Mouse (Mus musculus) heart, postnatal 0 days (tissue): Measurements from ENCODE around the gene Fam76b. TPM values are rescaled to one million over a fixed set of nuclear protein-coding genes. Genes with fewer than 3 reads are reported as not detected.

Experiments used
- ATAC-seq: fragments of 200-750 bp; cut with Nextera tagmentation; 2 replicates; pipeline ENCODE4 v1.8.0; 2017; ENCODE audit warnings: low read depth, moderate number of reproducible peaks, moderate library complexity; ENCODE audit not compliant: insufficient read depth
- DNase-seq: peaks from one replicate; pipeline ENCODE4 v3.0.0-alpha.2; 2016; ENCODE audit warnings: low spot score
- H3K27ac ChIP-seq: fragments of 300-500 bp; sonication (generic); 2 replicates; pipeline ENCODE4 v1.5.1; 2014; ENCODE audit warnings: low read depth, mild to moderate bottlenecking
- H3K27me3 ChIP-seq: fragments of 300-500 bp; sonication (generic); 2 replicates; pipeline ENCODE4 v1.6.1; 2014; ENCODE audit warnings: low read length, mixed read lengths; ENCODE audit not compliant: control insufficient read depth, insufficient read depth
- H3K36me3 ChIP-seq: fragments of 300-500 bp; sonication (generic); replicated peaks from 2 replicates; pipeline ENCODE4 v1.6.1; 2014; ENCODE audit warnings: low read length, mixed read lengths; ENCODE audit not compliant: control insufficient read depth, insufficient read depth
- H3K4me1 ChIP-seq: fragments of 300-500 bp; sonication (generic); 2 replicates; pipeline ENCODE4 v1.6.1; 2014; ENCODE audit warnings: antibody characterized with exemption; ENCODE audit not compliant: control insufficient read depth, insufficient read depth
- H3K4me2 ChIP-seq: fragments of 300-500 bp; sonication (generic); 2 replicates; pipeline ENCODE4 v1.6.1; 2014; ENCODE audit warnings: low read depth, mild to moderate bottlenecking, low read length, moderate library complexity
- H3K4me3 ChIP-seq: fragments of 300-500 bp; sonication (generic); 2 replicates; pipeline ENCODE4 v1.5.1; 2014; ENCODE audit warnings: low read depth, low read length
- H3K9ac ChIP-seq: fragments of 300-500 bp; sonication (generic); replicated peaks from 2 replicates; pipeline ENCODE4 v1.6.1; 2014; ENCODE audit warnings: low read depth, low read length, mixed read lengths
- H3K9me3 ChIP-seq: fragments of 300-500 bp; sonication (generic); replicated peaks from 2 replicates; pipeline ENCODE4 v1.6.1; 2016; ENCODE audit warnings: low read length; ENCODE audit not compliant: control insufficient read depth
- CTCF ChIP-seq: IDR thresholded peaks from 2 replicates; pipeline ENCODE4 v1.5.1; 2016; ENCODE audit warnings: antibody characterized with exemption, control low read depth, low read depth
- EP300 ChIP-seq: IDR thresholded peaks from 2 replicates; pipeline ENCODE4 v1.6.1; 2016; ENCODE audit warnings: antibody characterized with exemption, low read depth
- WGBS: fragments of 180-500 bp; shearing (Covaris S2); extraction: QIAGEN DNeasy Blood & Tissue Kit; methylation state at CpG from one replicate; pipeline ENCODE4 v1.1.7; 2014; 5-methylcytosine and 5-hydroxymethylcytosine counted together
- polyA plus RNA-seq: library from polyadenylated mRNA; unstranded; fragments of >200 nt; fragmentation: Nextera tagmentation; extraction: Ambion mirVana; gene quantifications from 2 replicates; pipeline ENCODE4 v1.2.1, GENCODE M21; 2015
- total RNA-seq: library from RNA; depleted of rRNA; stranded (reverse); fragments of >200 nt; gene quantifications from 2 replicates; pipeline ENCODE4 v1.2.3, GENCODE M21; 2014; ENCODE audit warnings: low replicate concordance

Fam76b gene
- total and polyA plus RNA-seq, 2 experiments from 2014 or later, result 9.5 to 17.3 TPM

GRCm38 (mm10) chr9:13806854-13807253, 20.7 kb upstream of the Fam76b start:
- H3K36me3 ChIP-seq, result peaks cover 78% of the 10 kb centered on the region

GRCm38 (mm10) chr9:13807657-13808056, 19.9 kb upstream of the Fam76b start:
- H3K36me3 ChIP-seq, result peaks cover 78% of the 10 kb centered on the region
- ATAC-seq, result no peak
- no peak overlapping the region for H3K4me2 ChIP-seq
- no peak overlapping the region for H3K9ac ChIP-seq
- no peak overlapping the region for H3K4me3 ChIP-seq
- DNase-seq, result no peak
- no peak overlapping the region for H3K27ac ChIP-seq
- 86% methylated on average over 5 of the region's 5 CpGs for WGBS
- no peaks in the 10 kb centered on the region for H3K4me1 ChIP-seq
- H3K9me3 ChIP-seq, result no peaks in the 10 kb centered on the region
- TF ChIP-seq CTCF (no peak), EP300 (no peak)
- H3K27me3 ChIP-seq, result no peaks in the 10 kb centered on the region

More at GRCm38 (mm10) chr9:13806854-13807253, 20.7 kb upstream of the Fam76b start:
- no peak overlapping the region for H3K9ac ChIP-seq
- DNase-seq (no peak), ATAC-seq (no peak)
- H3K27me3 ChIP-seq, result no peaks in the 10 kb centered on the region
- no peak overlapping the region for H3K4me3 ChIP-seq
- no peak overlapping the region for H3K4me2 ChIP-seq
- TF ChIP-seq CTCF (no peak), EP300 (no peak)
- no peaks in the 10 kb centered on the region for H3K9me3 ChIP-seq
- 89% methylated on average over 7 of the region's 7 CpGs for WGBS
- H3K27ac ChIP-seq, result no peak overlapping the region
- H3K4me1 ChIP-seq, result no peaks in the 10 kb centered on the region

- peak; percentile 28 for DNase-seq
- H3K4me3 ChIP-seq, result no peak overlapping the region
- no peaks in the 10 kb centered on the region for H3K27me3 ChIP-seq
- ATAC-seq, result no peak
- TF ChIP-seq CTCF (peak; percentile 36), EP300 (no peak)
- H3K9me3 ChIP-seq, result no peaks in the 10 kb centered on the region
- no peak overlapping the region for H3K9ac ChIP-seq
- H3K27ac ChIP-seq, result no peak overlapping the region
- H3K4me2 ChIP-seq, result no peak overlapping the region
- H3K36me3 ChIP-seq, result peaks cover 77% of the 10 kb centered on the region
- no peaks in the 10 kb centered on the region for H3K4me1 ChIP-seq
These were observed 17.6 kb upstream of the Fam76b start for GRCm38 (mm10) chr9:13809937-13810336.

GRCm38 (mm10) chr9:13818369-13818768, 9.1 kb upstream of the Fam76b start:
- 91% methylated on average over 9 of the region's 9 CpGs for WGBS
- Histone ChIP-seq H3K4me1 (no peaks in the 10 kb centered on the region), H3K4me3 (no peak overlapping the region), H3K27me3 (no peaks in the 10 kb centered on the region), H3K36me3 (peaks cover 73% of the 10 kb centered on the region), H3K4me2 (no peak overlapping the region), H3K9ac (no peak overlapping the region), H3K27ac (no peak overlapping the region), H3K9me3 (no peaks in the 10 kb centered on the region)
- ATAC-seq (no peak), DNase-seq (no peak)
- no peak for TF ChIP-seq CTCF

GRCm38 (mm10) chr9:13820774-13821173, 6.7 kb upstream of the Fam76b start:
- TF ChIP-seq CTCF (no peak), EP300 (no peak)
- Histone ChIP-seq H3K27me3 (no peaks in the 10 kb centered on the region), H3K4me1 (peaks cover 19% of the 10 kb centered on the region), H3K36me3 (peaks cover 55% of the 10 kb centered on the region), H3K27ac (no peak overlapping the region), H3K9me3 (no peaks in the 10 kb centered on the region), H3K4me3 (no peak overlapping the region), H3K9ac (no peak overlapping the region), H3K4me2 (no peak overlapping the region)
- no peak for ATAC-seq
- WGBS, result 92% methylated on average over 3 of the region's 3 CpGs
- no peak for DNase-seq

GRCm38 (mm10) chr9:13825896-13826295, 1.6 kb upstream of the Fam76b start:
- Histone ChIP-seq H3K27ac (peak overlapping the region; percentile 96), H3K36me3 (peaks cover 14% of the 10 kb centered on the region), H3K4me3 (peak overlapping the region; percentile 72), H3K27me3 (no peaks in the 10 kb centered on the region), H3K9ac (peak overlapping the region; percentile 82), H3K4me2 (peak overlapping the region; percentile 75), H3K4me1 (peaks cover 26% of the 10 kb centered on the region), H3K9me3 (no peaks in the 10 kb centered on the region)
- WGBS, result 2% methylated on average over 8 of the region's 8 CpGs
- DNase-seq (no peak), ATAC-seq (no peak)
- no peak for TF ChIP-seq CTCF
- TF ChIP-seq EP300, result no peak
